Mouse (Mus musculus) limb, embryonic 11.5 days (tissue): Measurements from ENCODE around the gene Acsm5. TPM values are rescaled to one million over a fixed set of nuclear protein-coding genes. Genes with fewer than 3 reads are reported as not detected.

Experiments used
- ATAC-seq: fragments of 200-750 bp; cut with Nextera tagmentation; 2 replicates; pipeline ENCODE4 v1.8.0; 2017; ENCODE audit warnings: low read depth; ENCODE audit not compliant: insufficient number of reproducible peaks, low FRiP score, low TSS enrichment
- DNase-seq: peaks from one replicate; pipeline ENCODE4 v3.0.0-alpha.2; 2015; ENCODE audit warnings: low spot score
- H3K27ac ChIP-seq: fragments of 300-500 bp; sonication (generic); replicated peaks from 2 replicates; pipeline ENCODE4 v1.5.1; 2014; ENCODE audit warnings: low read depth, mild to moderate bottlenecking, low read length
- H3K27me3 ChIP-seq: fragments of 300-500 bp; sonication (generic); 2 replicates; pipeline ENCODE4 v1.6.1; 2014; ENCODE audit warnings: mild to moderate bottlenecking, low read length, mixed read lengths; ENCODE audit not compliant: control insufficient read depth, insufficient read depth
- H3K36me3 ChIP-seq: fragments of 300-500 bp; sonication (generic); 2 replicates; pipeline ENCODE4 v1.6.1; 2014; ENCODE audit warnings: mild to moderate bottlenecking, low read length, moderate library complexity, mixed read lengths; ENCODE audit not compliant: control insufficient read depth, insufficient read depth
- H3K4me1 ChIP-seq: fragments of 300-500 bp; sonication (generic); 2 replicates; pipeline ENCODE4 v1.6.1; 2014; ENCODE audit warnings: low read length, mixed read lengths; ENCODE audit not compliant: control insufficient read depth, insufficient read depth
- H3K4me2 ChIP-seq: fragments of 300-500 bp; sonication (generic); 2 replicates; pipeline ENCODE4 v1.6.1; 2014; ENCODE audit warnings: low read depth, mild to moderate bottlenecking, moderate library complexity; ENCODE audit not compliant: severe bottlenecking
- H3K4me3 ChIP-seq: fragments of 300-500 bp; sonication (generic); 2 replicates; pipeline ENCODE4 v1.5.1; 2014; ENCODE audit warnings: low read depth, low read length
- H3K9ac ChIP-seq: fragments of 300-500 bp; sonication (generic); 2 replicates; pipeline ENCODE4 v1.6.1; 2014; ENCODE audit warnings: mild to moderate bottlenecking, low read length
- H3K9me3 ChIP-seq: fragments of 300-500 bp; sonication (generic); 2 replicates; pipeline ENCODE4 v1.6.1; 2016; ENCODE audit warnings: low read length; ENCODE audit not compliant: control insufficient read depth
- WGBS: fragments of 180-500 bp; shearing (Covaris S2); extraction: QIAGEN DNeasy Blood & Tissue Kit; methylation state at CpG from one replicate; pipeline ENCODE4 v1.1.7; 2014; 5-methylcytosine and 5-hydroxymethylcytosine counted together
- polyA plus RNA-seq: library from polyadenylated mRNA; unstranded; fragments of >200 nt; fragmentation: Nextera tagmentation; extraction: Ambion mirVana; gene quantifications from 2 replicates; pipeline ENCODE4 v1.2.1, GENCODE M21; 2014

The Acsm5 gene
- not detected in 2 replicates for polyA plus RNA-seq

DNA sequence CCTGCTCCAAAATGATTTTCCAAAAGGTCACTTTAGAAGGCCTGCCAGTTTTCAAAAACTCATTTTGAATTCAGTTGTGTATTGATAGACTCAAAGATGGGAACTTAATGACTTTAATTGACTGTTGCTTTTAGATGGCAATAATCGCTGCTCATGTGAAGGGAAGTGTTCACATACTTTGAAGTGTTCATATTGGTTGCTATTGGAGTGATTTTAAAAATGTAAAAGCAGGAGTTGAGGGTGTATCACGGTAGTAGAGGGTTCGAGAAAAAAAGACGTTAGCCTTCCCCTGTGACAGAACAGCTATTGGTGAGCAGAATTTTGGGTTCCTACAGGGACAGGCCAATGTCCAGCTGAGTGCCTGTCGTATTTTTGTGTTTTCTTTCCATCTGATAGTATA, at the start of gene Acsm5:
Gene Acsm5 (plus strand): TSS at position 301 of the 400 bp plus-strand sequence.
- no peak for DNase-seq
- no peaks in the 10 kb centered on the region for H3K9me3 ChIP-seq
- H3K4me2 ChIP-seq: no peak within 1 kb of the TSS
- H3K9ac ChIP-seq: no peak within 1 kb of the TSS
- H3K27me3 ChIP-seq: no peaks in the 10 kb centered on the region
- WGBS: 74% methylated on average over 5 of the region's 5 CpGs
- no peak within 1 kb of the TSS for H3K27ac ChIP-seq
- ATAC-seq: no peak
- no peaks in the 10 kb centered on the region for H3K36me3 ChIP-seq
- H3K4me3 ChIP-seq: no peak within 1 kb of the TSS
- H3K4me1 ChIP-seq: no peaks in the 10 kb centered on the region

DNA sequence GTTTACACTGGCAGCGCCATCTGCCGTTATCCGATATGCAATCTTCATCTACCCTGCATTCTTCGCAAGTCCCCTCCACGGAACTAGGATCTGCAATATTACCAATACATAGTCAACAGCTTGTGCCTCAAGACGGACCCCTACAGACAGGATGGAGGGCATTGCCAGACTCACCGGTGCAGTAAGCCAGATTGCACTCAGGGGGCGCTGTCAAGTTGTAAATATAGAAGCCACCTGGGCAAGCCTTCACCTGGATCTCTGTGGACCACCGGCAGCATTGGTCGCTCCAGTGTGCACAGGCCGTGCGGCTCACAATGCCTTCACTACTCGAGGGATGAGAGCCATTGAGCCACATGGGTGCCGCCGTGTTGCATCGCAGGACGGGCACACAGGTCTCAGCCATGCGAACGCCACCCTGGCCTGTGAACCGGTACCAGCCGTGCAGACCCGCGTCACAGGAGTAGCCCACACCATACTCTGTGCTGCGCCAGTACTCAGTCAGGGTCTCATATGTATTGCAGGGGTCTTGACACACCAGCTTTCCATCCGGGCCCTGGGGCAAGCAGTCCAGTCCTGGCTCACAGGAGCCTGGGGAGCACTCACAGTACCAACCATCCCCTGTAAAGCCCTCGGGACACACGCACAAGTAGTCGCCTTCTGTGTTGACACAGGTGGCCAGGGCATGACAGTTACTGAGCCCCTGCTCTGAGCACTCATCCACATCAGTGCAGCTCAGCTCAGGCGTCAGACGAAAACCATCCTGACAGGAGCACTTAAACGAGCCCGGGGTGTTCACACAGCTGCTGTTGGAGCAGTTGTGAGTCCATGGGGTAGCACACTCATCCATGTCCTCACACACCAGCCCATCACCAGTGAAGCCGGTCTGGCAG, 42.5 kb upstream of the Acsm5 start:
- WGBS: 78% methylated on average over 33 of the region's 33 CpGs
- DNase-seq: no peak
- H3K9me3 ChIP-seq: no peaks in the 10 kb centered on the region
- no peak overlapping the region for H3K4me2 ChIP-seq
- no peak overlapping the region for H3K27ac ChIP-seq
- H3K9ac ChIP-seq: no peak overlapping the region
- peak; percentile 39; the same call in 1 of the 2 replicates for ATAC-seq
- H3K4me3 ChIP-seq: no peak overlapping the region
- H3K4me1 ChIP-seq: no peaks in the 10 kb centered on the region
- no peaks in the 10 kb centered on the region for H3K27me3 ChIP-seq
- no peaks in the 10 kb centered on the region for H3K36me3 ChIP-seq

DNA sequence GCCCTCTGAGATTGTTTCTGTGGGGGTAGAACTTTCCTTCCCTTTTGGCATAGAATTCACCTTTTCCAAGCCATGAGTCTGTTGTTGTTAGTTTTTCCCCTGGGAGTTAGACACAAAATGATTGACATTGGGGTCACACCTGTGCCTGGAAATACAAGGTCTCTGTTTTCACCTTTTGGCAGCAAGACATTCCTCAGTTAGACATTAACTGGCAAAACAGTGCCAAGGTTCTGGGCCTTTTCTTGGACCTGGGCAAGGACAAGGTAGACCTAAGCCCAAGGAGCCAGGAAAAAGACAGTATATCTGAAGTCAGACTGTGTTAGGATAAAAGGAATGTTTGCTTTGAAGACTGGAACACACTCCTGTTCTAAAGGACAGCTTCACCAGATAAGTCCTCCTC, 40.0 kb upstream of the Acsm5 start, which contains the start of gene Umod:
Gene Umod (minus strand): TSS at position 27 of the 400 bp plus-strand sequence.
- Histone ChIP-seq H3K27me3 (no peaks in the 10 kb centered on the region), H3K4me2 (no peak within 1 kb of the TSS), H3K4me3 (no peak within 1 kb of the TSS), H3K27ac (no peak within 1 kb of the TSS), H3K9ac (no peak within 1 kb of the TSS), H3K4me1 (no peaks in the 10 kb centered on the region), H3K36me3 (no peaks in the 10 kb centered on the region), H3K9me3 (no peaks in the 10 kb centered on the region)
- ATAC-seq: no peak
- no peak for DNase-seq

DNA sequence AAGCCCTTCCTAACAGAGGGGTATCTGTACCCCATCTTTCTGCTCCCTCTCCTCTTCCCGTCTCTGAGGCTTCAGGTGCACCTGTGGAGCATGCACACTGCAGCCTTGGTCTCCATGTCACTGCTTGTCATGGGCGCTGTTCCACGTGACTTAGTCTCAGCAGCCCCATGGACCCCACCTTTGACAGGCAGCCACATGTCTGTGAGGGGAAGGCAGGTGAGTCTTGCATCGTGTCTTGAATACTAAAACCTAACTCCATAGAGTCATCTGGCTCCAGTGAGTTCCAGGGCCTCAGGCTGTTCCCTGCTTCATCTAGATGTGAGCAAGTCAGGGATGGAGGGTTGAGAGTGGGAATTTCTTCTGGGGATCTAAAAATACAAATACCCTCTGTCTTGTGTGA, 35.1 kb upstream of the Acsm5 start:
- no peak overlapping the region for H3K4me3 ChIP-seq
- DNase-seq (no peak), ATAC-seq (no peak)
- no peaks in the 10 kb centered on the region for H3K27me3 ChIP-seq
- no peaks in the 10 kb centered on the region for H3K36me3 ChIP-seq
- no peak overlapping the region for H3K4me2 ChIP-seq
- H3K9me3 ChIP-seq: no peaks in the 10 kb centered on the region
- 89% methylated on average over 4 of the region's 4 CpGs for WGBS
- no peaks in the 10 kb centered on the region for H3K4me1 ChIP-seq
- no peak overlapping the region for H3K27ac ChIP-seq
- H3K9ac ChIP-seq: no peak overlapping the region

DNA sequence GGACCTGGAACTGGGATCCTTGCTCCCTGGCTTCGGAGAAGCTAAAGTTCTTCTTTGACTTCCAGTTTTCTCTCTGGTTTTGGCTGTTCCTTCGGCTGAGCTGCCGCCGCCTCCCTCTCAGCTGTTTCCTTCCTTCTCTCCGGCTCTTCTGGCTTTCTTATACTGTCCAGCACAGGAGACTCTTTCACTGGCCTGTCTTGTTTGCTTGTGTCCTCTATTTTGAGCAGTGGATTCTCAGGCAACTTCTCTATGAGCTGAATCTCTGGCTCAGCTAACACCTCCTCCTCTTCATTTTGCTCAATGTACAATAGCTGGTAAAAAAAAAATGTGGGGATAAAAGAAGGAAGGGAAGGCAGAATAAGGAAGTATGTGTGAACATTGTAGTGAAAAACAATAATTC, 32.6 kb upstream of the Acsm5 start:
- 94% methylated on average over 5 of the region's 5 CpGs for WGBS
- DNase-seq (no peak), ATAC-seq (no peak)
- H3K4me1 ChIP-seq: no peaks in the 10 kb centered on the region
- H3K9me3 ChIP-seq: no peaks in the 10 kb centered on the region
- no peak overlapping the region for H3K4me2 ChIP-seq
- no peak overlapping the region for H3K9ac ChIP-seq
- no peaks in the 10 kb centered on the region for H3K27me3 ChIP-seq
- H3K4me3 ChIP-seq: no peak overlapping the region
- no peak overlapping the region for H3K27ac ChIP-seq
- no peaks in the 10 kb centered on the region for H3K36me3 ChIP-seq

DNA sequence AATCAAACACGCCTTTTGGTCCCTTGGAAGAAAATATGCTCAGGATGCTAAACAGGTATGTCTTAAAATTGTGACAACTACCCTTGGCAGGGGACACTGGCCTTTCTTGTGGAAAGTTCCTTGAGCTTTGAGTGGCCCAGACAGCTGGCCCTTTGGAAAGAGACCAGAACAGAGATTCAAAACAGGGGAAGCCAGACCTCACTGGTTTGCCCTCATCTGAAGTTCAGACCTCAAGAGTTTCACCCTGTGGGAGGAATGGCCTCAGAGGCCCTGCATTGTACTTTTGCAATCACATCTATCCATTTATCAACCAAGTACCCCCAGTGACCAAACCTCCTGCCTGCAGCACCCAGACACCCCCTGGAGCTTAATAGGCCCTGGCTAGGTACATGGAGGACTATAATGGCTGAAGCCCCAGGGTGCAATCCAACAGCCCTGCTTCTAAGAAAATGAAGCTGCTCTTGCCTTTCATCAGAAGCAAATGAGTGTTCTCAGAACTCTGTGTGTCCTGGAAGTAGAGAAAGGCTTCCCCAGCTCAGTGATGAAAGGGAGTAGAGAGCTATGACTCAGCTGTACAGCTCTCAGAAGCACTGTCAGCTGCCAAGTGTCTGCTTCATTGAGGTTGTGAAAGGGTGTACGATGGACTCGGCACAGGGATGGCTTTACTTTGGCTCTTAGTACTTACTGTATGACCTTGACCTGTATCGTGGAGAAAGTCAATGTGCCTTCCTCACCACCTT, 29.1 kb upstream of the Acsm5 start:
- no peaks in the 10 kb centered on the region for H3K4me1 ChIP-seq
- no peak for ATAC-seq
- no peak for DNase-seq
- H3K27ac ChIP-seq: no peak overlapping the region
- no peaks in the 10 kb centered on the region for H3K9me3 ChIP-seq
- no peak overlapping the region for H3K4me2 ChIP-seq
- no peaks in the 10 kb centered on the region for H3K27me3 ChIP-seq
- no peak overlapping the region for H3K9ac ChIP-seq
- no peaks in the 10 kb centered on the region for H3K36me3 ChIP-seq
- H3K4me3 ChIP-seq: no peak overlapping the region
- 82% methylated on average over 4 of the region's 4 CpGs for WGBS

DNA sequence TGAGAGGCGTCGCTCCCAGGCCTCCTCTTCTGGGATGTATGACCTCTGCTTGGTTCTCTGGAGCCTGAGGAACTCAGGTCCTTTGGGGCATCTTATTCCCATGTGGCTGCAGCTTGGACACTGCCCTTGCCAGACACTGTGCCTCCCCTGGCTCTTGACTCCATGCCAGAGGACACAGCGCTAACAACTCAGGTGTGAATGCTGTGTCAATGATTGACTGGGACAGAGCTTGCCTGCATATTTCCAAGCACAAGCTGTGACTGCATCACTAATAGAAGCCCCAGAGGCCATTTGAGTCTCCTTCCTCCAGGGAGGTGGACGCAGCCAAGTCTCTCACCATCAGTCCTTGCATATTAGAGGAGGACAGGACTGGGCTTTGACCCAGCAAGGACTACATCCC, 8.1 kb upstream of the Acsm5 start:
- ATAC-seq (no peak), DNase-seq (no peak)
- Histone ChIP-seq H3K9me3 (no peaks in the 10 kb centered on the region), H3K4me1 (no peaks in the 10 kb centered on the region), H3K4me3 (no peak overlapping the region), H3K36me3 (no peaks in the 10 kb centered on the region), H3K27ac (no peak overlapping the region), H3K4me2 (no peak overlapping the region), H3K27me3 (no peaks in the 10 kb centered on the region), H3K9ac (no peak overlapping the region)
- WGBS: 92% methylated on average over 4 of the region's 4 CpGs

DNA sequence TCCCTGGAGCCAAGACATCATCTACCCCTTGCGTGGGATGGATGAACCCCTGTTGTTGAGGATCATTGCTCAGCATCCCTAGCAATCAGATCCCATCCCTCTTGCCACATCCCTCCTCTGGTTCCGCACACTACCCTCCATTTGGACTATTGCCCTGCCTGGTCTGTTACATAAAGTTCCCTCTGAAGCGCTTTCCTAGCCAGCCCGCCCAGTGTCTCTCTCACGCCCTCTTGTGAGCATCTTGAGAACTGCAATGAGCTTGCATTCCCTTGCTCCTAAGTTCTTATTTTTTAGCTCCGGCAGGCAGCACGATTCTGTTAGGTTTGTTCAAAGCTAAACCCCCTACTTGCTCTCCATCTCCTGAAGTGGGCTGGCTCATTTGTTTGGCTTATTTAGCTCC, 6.2 kb upstream of the Acsm5 start:
- Histone ChIP-seq H3K27ac (no peak overlapping the region), H3K9me3 (no peaks in the 10 kb centered on the region), H3K9ac (no peak overlapping the region), H3K36me3 (no peaks in the 10 kb centered on the region), H3K27me3 (no peaks in the 10 kb centered on the region), H3K4me3 (no peak overlapping the region), H3K4me2 (no peak overlapping the region), H3K4me1 (no peaks in the 10 kb centered on the region)
- WGBS: 33% methylated on average over 7 of the region's 7 CpGs
- peak; percentile 64 for DNase-seq
- ATAC-seq: no peak
